Mouse (Mus musculus): Measurements from ENCODE around the gene Syndig1. TPM values are rescaled to one million over a fixed set of nuclear protein-coding genes. Genes with fewer than 3 reads are reported as not detected.
A peak's percentile ranks its signal among the peaks of the same experiment; 100 is the strongest.

Syndig1 gene
- total RNA-seq, 2 experiments from 2014 or later = 40.8 to 41.9 TPM

GRCm38 (mm10) chr2:149971014-149971413 is 142.0 kb downstream of the Syndig1 start:
- intact Hi-C loops (cut with DNase I) = no loop called here

DNA sequence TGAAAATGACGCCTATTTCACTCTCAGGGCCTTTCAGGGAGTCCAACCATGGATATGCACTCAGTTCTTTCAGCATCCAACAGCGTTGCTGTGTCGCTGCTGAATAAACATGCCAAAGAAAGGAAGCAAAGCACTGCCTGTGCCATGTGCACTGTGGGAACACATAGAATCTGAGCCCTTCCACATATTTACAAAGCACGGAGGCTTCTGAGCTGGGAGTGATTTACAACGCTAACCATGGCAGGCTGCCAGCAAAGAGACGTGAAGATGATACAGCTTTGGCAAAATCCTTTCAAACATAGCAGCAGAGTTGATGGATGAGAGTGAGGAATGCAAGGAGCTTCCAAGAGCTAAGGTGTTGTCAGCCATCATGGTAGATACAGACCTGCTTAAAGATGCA is 144.6 kb downstream of the Syndig1 start:
- intact Hi-C loops (cut with DNase I) = no loop called here
- DNase-seq = peak; percentile 20

More at GRCm38 (mm10) chr2:149971014-149971413, 142.0 kb downstream of the Syndig1 start:
- DNase-seq = no peak

- peak; percentile 13 for DNase-seq
- intact Hi-C loops (cut with DNase I) = no loop called here
Observed at GRCm38 (mm10) chr2:149980419-149980818, 151.4 kb downstream of the Syndig1 start.

- intact Hi-C loops (cut with DNase I) = no loop called here
- DNase-seq = no peak
Observed at GRCm38 (mm10) chr2:149982466-149982865, 153.5 kb downstream of the Syndig1 start.

DNA sequence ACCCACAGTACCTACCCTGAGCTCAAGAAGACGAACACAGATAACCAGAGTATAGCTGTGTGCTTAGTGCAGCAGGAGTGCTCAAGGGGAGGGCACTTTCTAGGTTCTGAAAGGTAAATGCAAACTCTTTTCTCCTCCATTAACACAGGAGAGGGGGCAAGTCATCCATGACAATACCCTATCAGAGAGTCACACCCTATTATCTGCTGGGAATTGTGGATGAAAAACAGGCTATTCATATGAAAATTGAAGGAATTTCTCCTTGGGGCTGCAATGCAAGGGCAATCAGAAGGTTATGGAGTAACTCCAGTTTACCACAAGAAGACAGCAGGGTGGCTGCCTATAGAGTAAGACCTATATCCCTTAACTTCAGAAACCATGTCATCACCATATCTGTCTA is 154.1 kb downstream of the Syndig1 start:
- no peak for DNase-seq
- intact Hi-C loops (cut with DNase I) = no loop called here

- no peak for DNase-seq
- intact Hi-C loops (cut with DNase I) = no loop called here
Observed at GRCm38 (mm10) chr2:149987610-149988009, 158.6 kb downstream of the Syndig1 start.

DNA sequence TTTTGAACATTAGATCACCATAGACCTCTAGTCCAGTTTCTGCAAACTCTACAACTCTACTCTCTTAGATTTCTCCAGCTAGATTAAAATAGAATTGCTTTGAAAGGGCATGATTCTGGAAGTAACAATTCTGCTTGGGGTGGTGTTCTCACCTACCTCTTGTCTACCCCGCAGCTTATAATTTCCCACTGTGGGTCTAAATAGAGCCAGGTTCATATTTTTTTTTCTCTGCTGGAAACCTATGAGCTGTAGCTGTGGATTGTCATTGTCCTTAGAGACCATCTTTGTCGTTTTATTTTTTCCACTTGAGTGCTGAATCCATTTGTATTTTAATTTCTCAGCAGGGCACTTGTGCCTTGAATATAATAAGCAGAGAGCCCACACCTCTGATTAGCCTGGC is 162.5 kb downstream of the Syndig1 start:
- DNase-seq = no peak
- intact Hi-C loops (cut with DNase I) = no loop called here

GRCm38 (mm10) chr2:149992921-149993320 is 163.9 kb downstream of the Syndig1 start:
- intact Hi-C loops (cut with DNase I) = no loop called here
- no peak for DNase-seq

GRCm38 (mm10) chr2:149996382-149996964 is 167.5 kb downstream of the Syndig1 start:
- intact Hi-C loops (cut with DNase I) = no loop called here

DNA sequence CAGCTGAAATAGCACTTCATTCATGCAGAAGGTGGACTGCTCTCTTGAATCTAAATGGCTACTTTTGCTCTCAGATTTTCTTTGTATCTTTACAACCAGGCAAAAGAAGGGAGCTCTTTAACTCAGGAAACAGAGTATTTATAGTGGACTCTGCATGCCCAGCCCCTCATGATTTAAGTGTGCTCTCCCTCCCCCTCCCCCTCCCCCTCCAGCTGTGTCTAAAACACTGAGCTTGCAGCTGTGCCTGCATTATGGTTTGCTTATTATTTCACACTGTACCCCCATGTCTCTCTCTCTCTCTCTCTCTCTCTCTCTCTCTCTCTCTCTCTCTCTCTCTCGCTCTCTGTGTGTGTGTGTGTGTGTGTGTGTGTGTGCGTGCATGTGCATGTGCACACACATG is 168.6 kb downstream of the Syndig1 start:
- intact Hi-C loops (cut with DNase I) = no loop called here
- no peak for DNase-seq

More at GRCm38 (mm10) chr2:149996382-149996964, 167.5 kb downstream of the Syndig1 start:
- DNase-seq = no peak

GRCm38 (mm10) chr2:149998373-149999108 is 169.5 kb downstream of the Syndig1 start:
- no peak for DNase-seq
- intact Hi-C loops (cut with DNase I) = no loop called here

DNA sequence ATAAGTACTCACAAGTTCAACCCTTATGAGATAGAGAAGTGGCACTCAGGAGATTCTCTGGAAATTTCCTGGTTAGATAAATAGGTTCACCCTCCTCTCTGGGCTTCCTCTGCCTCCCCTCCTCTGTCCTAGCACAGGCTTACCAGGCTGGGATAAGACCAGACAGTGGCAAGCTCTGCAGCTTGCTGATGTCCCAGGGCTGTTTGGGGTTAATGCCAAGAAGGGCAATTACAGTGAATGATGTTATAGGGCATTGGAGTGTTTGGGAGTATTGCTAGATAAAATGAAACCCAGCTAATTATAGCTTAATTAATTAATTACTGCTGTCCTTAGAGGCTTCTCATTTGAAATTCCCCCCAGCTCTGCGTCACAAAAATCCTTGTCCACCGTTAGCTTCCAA is 171.6 kb downstream of the Syndig1 start:
- intact Hi-C loops (cut with DNase I) = no loop called here
- no peak for DNase-seq

- no peak for DNase-seq
- intact Hi-C loops (cut with DNase I) = no loop called here
Observed at GRCm38 (mm10) chr2:150003499-150003898, 174.5 kb downstream of the Syndig1 start.

GRCm38 (mm10) chr2:150012787-150013346 is 183.9 kb downstream of the Syndig1 start:
- intact Hi-C loops (cut with DNase I) = loop anchor here (10.0 kb wide), 1 partner anchor 178 kb away; the partner anchor contains the start of gene C530025M09Rik
- DNase-seq = no peak

DNA sequence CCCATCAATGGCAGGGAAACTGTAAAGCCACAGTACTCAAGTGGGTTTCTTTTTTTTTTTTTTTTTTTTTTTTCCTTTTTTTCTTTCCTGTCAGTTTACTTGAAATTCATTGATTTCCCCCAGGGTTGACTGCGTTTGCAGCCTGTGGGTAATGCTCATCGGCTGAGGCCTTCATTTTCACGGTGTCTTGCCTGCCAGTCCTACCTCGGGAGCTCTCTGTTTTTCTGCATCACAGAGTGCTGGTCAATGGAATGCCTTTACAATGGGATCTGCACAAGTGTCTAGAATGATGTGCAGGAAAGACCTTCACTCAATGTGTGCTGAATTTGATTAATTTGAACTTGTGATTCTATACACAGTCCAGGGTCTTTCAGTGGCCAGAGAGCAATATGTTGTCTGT is 184.8 kb downstream of the Syndig1 start:
- intact Hi-C loops (cut with DNase I) = loop anchor here (10.0 kb wide), 1 partner anchor 179 kb away; the partner anchor contains the start of gene C530025M09Rik
- DNase-seq = no peak

- intact Hi-C loops (cut with DNase I) = loop anchor here (10.0 kb wide), 1 partner anchor 182 kb away; the partner anchor contains the start of gene C530025M09Rik
- DNase-seq = peak; percentile 16
Observed at GRCm38 (mm10) chr2:150016303-150016702, 187.3 kb downstream of the Syndig1 start.

- intact Hi-C loops (cut with DNase I) = no loop called here
- no peak for DNase-seq
Observed at GRCm38 (mm10) chr2:150020706-150021105, 191.7 kb downstream of the Syndig1 start.

DNA sequence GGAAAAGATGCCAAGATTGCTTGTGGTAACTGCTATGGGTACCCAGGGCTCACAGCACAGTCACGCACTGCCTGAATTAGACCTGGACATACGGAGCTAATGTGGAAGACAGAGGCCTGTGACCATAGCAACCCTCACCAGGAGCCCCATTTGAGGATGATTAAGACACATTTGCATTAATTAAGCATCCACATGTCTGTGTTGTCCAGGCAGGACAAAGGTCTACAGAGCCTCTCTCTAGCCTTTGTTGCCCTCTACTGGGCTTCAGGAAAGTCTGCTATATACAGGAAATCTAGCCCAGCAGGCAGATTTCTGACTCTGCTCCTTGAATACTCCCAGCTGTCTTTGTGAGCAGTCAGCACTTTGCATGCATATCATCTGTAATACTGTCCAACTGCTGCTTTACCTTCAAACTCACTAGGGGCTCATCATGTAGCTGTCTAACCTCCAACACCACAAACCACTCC is 194.9 kb downstream of the Syndig1 start:
- peak; percentile 57 for DNase-seq
- intact Hi-C loops (cut with DNase I) = loop anchor here (2.0 kb wide), 1 partner anchor 601 kb away; no protein-coding TSS in a partner anchor

DNA sequence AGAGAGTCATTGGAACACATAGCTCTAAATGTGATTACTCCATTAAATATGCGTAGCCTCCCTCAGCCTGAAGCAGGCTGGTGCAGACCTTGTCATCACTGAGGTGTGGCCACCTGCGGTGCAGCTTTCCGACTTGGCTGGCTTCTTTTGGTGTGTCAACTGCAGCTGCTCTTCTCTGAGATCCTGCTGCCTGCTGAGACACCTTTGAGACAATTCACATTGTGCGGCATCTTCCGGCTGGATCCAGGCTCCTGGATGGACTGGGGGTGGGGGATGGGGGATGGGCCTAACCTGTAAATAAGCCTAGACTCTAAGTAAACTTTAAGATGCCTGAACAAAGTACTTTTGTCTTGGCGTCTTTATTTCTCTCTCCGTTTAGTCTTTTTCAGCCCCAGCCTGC is 214.5 kb downstream of the Syndig1 start:
- intact Hi-C loops (cut with DNase I) = no loop called here
- no peak for DNase-seq
